Mouse (Mus musculus): ENCODE data around the gene Taf3. TPM values are rescaled to one million over a fixed set of nuclear protein-coding genes. Genes with fewer than 3 reads are reported as not detected.

Gene Taf3
- polyA plus RNA-seq, 1 experiment: 6.9 TPM

GRCm38 (mm10) chr2:10079745-10080309, 31.4 kb upstream of the Taf3 start:
- peak overlapping the region; percentile 98 for H3K27ac ChIP-seq (ENCODE audit: insufficient read depth, low read depth, low read length)
- no peak for TF ChIP-seq CTCF (IDR thresholded peaks at IDR 0.05; ENCODE audit: extremely low read depth, insufficient read length, insufficient replicate concordance, low read depth, low read length)
- TF ChIP-seq POLR2A (IDR thresholded peaks at IDR 0.05; ENCODE audit: low read depth, low read length): no peak
- H3K36me3 ChIP-seq (ENCODE audit: control insufficient read depth, insufficient read depth, low read length): no peaks in the 10 kb centered on the region
- H3K27me3 ChIP-seq (ENCODE audit: control insufficient read depth, insufficient read depth, low read length): no peaks in the 10 kb centered on the region
- H3K4me1 ChIP-seq (ENCODE audit: control insufficient read depth, insufficient read depth, insufficient read length, low read length): peaks cover 26% of the 10 kb centered on the region
- under 1% methylated on average over 28 of the region's 28 CpGs for WGBS
- H3K4me3 ChIP-seq (ENCODE audit: low read depth, low read length): peak overlapping the region; percentile 94

GRCm38 (mm10) chr2:10076675-10077074, 28.3 kb upstream of the Taf3 start:
- Histone ChIP-seq H3K27ac (ENCODE audit: insufficient read depth, low read depth, low read length) (no peak overlapping the region), H3K4me3 (ENCODE audit: low read depth, low read length) (no peak overlapping the region), H3K36me3 (ENCODE audit: control insufficient read depth, insufficient read depth, low read length) (peaks cover 8% of the 10 kb centered on the region; the same call in 1 of the 2 replicates), H3K4me1 (ENCODE audit: control insufficient read depth, insufficient read depth, insufficient read length, low read length) (peaks cover 32% of the 10 kb centered on the region), H3K27me3 (ENCODE audit: control insufficient read depth, insufficient read depth, low read length) (no peaks in the 10 kb centered on the region)
- 65% methylated on average over 8 of the region's 8 CpGs for WGBS
- TF ChIP-seq POLR2A (IDR thresholded peaks at IDR 0.05; ENCODE audit: low read depth, low read length) (no peak), CTCF (IDR thresholded peaks at IDR 0.05; ENCODE audit: extremely low read depth, insufficient read length, insufficient replicate concordance, low read depth, low read length) (no peak)

- peaks cover 31% of the 10 kb centered on the region for H3K4me1 ChIP-seq (ENCODE audit: control insufficient read depth, insufficient read depth, insufficient read length, low read length)
- 34% methylated on average over 7 of the region's 7 CpGs for WGBS
- peaks cover 14% of the 10 kb centered on the region; the same call in 1 of the 2 replicates for H3K36me3 ChIP-seq (ENCODE audit: control insufficient read depth, insufficient read depth, low read length)
- no peaks in the 10 kb centered on the region for H3K27me3 ChIP-seq (ENCODE audit: control insufficient read depth, insufficient read depth, low read length)
- TF ChIP-seq CTCF (IDR thresholded peaks at IDR 0.05; ENCODE audit: extremely low read depth, insufficient read length, insufficient replicate concordance, low read depth, low read length): no peak
- no peak for TF ChIP-seq POLR2A (IDR thresholded peaks at IDR 0.05; ENCODE audit: low read depth, low read length)
- peak overlapping the region; percentile 48; the same call in 1 of the 2 replicates for H3K27ac ChIP-seq (ENCODE audit: insufficient read depth, low read depth, low read length)
- no peak overlapping the region for H3K4me3 ChIP-seq (ENCODE audit: low read depth, low read length)
These were observed 26.1 kb upstream of the Taf3 start for GRCm38 (mm10) chr2:10074470-10074869.

- no peak overlapping the region for H3K27ac ChIP-seq (ENCODE audit: insufficient read depth, low read depth, low read length)
- no peak for TF ChIP-seq POLR2A (IDR thresholded peaks at IDR 0.05; ENCODE audit: low read depth, low read length)
- no peak for TF ChIP-seq CTCF (IDR thresholded peaks at IDR 0.05; ENCODE audit: extremely low read depth, insufficient read length, insufficient replicate concordance, low read depth, low read length)
- peaks cover 19% of the 10 kb centered on the region for H3K4me1 ChIP-seq (ENCODE audit: control insufficient read depth, insufficient read depth, insufficient read length, low read length)
- H3K36me3 ChIP-seq (ENCODE audit: control insufficient read depth, insufficient read depth, low read length): peaks cover 33% of the 10 kb centered on the region
- no peaks in the 10 kb centered on the region for H3K27me3 ChIP-seq (ENCODE audit: control insufficient read depth, insufficient read depth, low read length)
- 73% methylated on average over 7 of the region's 7 CpGs for WGBS
- H3K4me3 ChIP-seq (ENCODE audit: low read depth, low read length): no peak overlapping the region
These were observed 23.4 kb upstream of the Taf3 start for GRCm38 (mm10) chr2:10071751-10072150.

GRCm38 (mm10) chr2:10058836-10059235, 10.4 kb upstream of the Taf3 start:
- no peaks in the 10 kb centered on the region for H3K4me1 ChIP-seq (ENCODE audit: control insufficient read depth, insufficient read depth, insufficient read length, low read length)
- H3K4me3 ChIP-seq (ENCODE audit: low read depth, low read length): no peak overlapping the region
- no peaks in the 10 kb centered on the region for H3K27me3 ChIP-seq (ENCODE audit: control insufficient read depth, insufficient read depth, low read length)
- no peak overlapping the region for H3K27ac ChIP-seq (ENCODE audit: insufficient read depth, low read depth, low read length)
- TF ChIP-seq CTCF (IDR thresholded peaks at IDR 0.05; ENCODE audit: extremely low read depth, insufficient read length, insufficient replicate concordance, low read depth, low read length) (no peak), POLR2A (IDR thresholded peaks at IDR 0.05; ENCODE audit: low read depth, low read length) (no peak)
- 73% methylated on average over 5 of the region's 5 CpGs for WGBS
- H3K36me3 ChIP-seq (ENCODE audit: control insufficient read depth, insufficient read depth, low read length): peaks cover 75% of the 10 kb centered on the region

GRCm38 (mm10) chr2:10051996-10052395, 3.6 kb upstream of the Taf3 start:
- WGBS: 93% methylated on average over 1 of the region's 1 CpGs
- Histone ChIP-seq H3K36me3 (ENCODE audit: control insufficient read depth, insufficient read depth, low read length) (peaks cover 23% of the 10 kb centered on the region), H3K27ac (ENCODE audit: insufficient read depth, low read depth, low read length) (no peak overlapping the region), H3K27me3 (ENCODE audit: control insufficient read depth, insufficient read depth, low read length) (no peaks in the 10 kb centered on the region), H3K4me3 (ENCODE audit: low read depth, low read length) (no peak overlapping the region), H3K4me1 (ENCODE audit: control insufficient read depth, insufficient read depth, insufficient read length, low read length) (no peaks in the 10 kb centered on the region; the same call in 1 of the 2 replicates)
- TF ChIP-seq CTCF (IDR thresholded peaks at IDR 0.05; ENCODE audit: extremely low read depth, insufficient read length, insufficient replicate concordance, low read depth, low read length) (no peak), POLR2A (IDR thresholded peaks at IDR 0.05; ENCODE audit: low read depth, low read length) (no peak)

- TF ChIP-seq POLR2A (IDR thresholded peaks at IDR 0.05; ENCODE audit: low read depth, low read length) (no peak), CTCF (IDR thresholded peaks at IDR 0.05; ENCODE audit: extremely low read depth, insufficient read length, insufficient replicate concordance, low read depth, low read length) (no peak)
- 91% methylated on average over 3 of the region's 3 CpGs for WGBS
- H3K36me3 ChIP-seq (ENCODE audit: control insufficient read depth, insufficient read depth, low read length): peaks cover 15% of the 10 kb centered on the region
- H3K4me3 ChIP-seq (ENCODE audit: low read depth, low read length): no peak overlapping the region
- no peak overlapping the region for H3K27ac ChIP-seq (ENCODE audit: insufficient read depth, low read depth, low read length)
- H3K4me1 ChIP-seq (ENCODE audit: control insufficient read depth, insufficient read depth, insufficient read length, low read length): no peaks in the 10 kb centered on the region; the same call in 1 of the 2 replicates
- H3K27me3 ChIP-seq (ENCODE audit: control insufficient read depth, insufficient read depth, low read length): no peaks in the 10 kb centered on the region
These were observed 2.5 kb upstream of the Taf3 start for GRCm38 (mm10) chr2:10050878-10051277.
